Mouse (Mus musculus) bone marrow, adult 2 months (tissue): Measurements from ENCODE around the gene Spata4.

Experiments used
- CTCF ChIP-seq: fragments of 200-500 bp; IDR thresholded peaks from 2 replicates; pipeline ENCODE4 v1.5.1; 2011; ENCODE audit warnings: low read length, control low read depth; ENCODE audit not compliant: control insufficient read depth, insufficient read depth
- POLR2A ChIP-seq: fragments of 200-500 bp; IDR thresholded peaks from 2 replicates; pipeline ENCODE4 v1.6.1; 2011; ENCODE audit warnings: low read depth, mild to moderate bottlenecking, control low read depth, low read length, borderline replicate concordance; ENCODE audit not compliant: control insufficient read depth

- no peak for TF ChIP-seq POLR2A
- no peak for TF ChIP-seq CTCF
Measured at GRCm38 (mm10) chr8:54570618-54571609, 29.7 kb upstream of the Spata4 start.
